Mouse (Mus musculus): Measurements from ENCODE around the gene Dgke. TPM values are rescaled to one million over a fixed set of nuclear protein-coding genes. Genes with fewer than 3 reads are reported as not detected.

The Dgke gene
- polyA plus RNA-seq, 1 experiment from 2014 or later: 4.5 TPM

- Histone ChIP-seq H3K4me3 (ENCODE audit: low read length) (no peak overlapping the region), H3K36me3 (ENCODE audit: control insufficient read depth, insufficient read depth, low read length) (no peaks in the 10 kb centered on the region), H3K9me3 (ENCODE audit: control insufficient read depth, low read length) (no peaks in the 10 kb centered on the region), H3K4me2 (ENCODE audit: low read depth, low read length) (no peak overlapping the region), H3K9ac (ENCODE audit: low read length) (no peak overlapping the region), H3K4me1 (replicated peaks; ENCODE audit: control insufficient read depth, insufficient read depth, low read length) (no peaks in the 10 kb centered on the region), H3K27ac (ENCODE audit: low read length) (peak overlapping the region; percentile 66), H3K27me3 (ENCODE audit: control insufficient read depth, insufficient read depth, low read depth, low read length) (no peaks in the 10 kb centered on the region)
- WGBS: 46% methylated on average over 11 of the region's 11 CpGs
- no peak for ATAC-seq (ENCODE audit: low read depth)
Observed at GRCm38 (mm10) chr11:89067871-89068490, 1.3 kb upstream of the Dgke start.

GRCm38 (mm10) chr11:89067301-89067822 lies 712 bp upstream of the Dgke start:
- H3K4me2 ChIP-seq (ENCODE audit: low read depth, low read length): no peak overlapping the region
- H3K27ac ChIP-seq (ENCODE audit: low read length): peak overlapping the region; percentile 64

GRCm38 (mm10) chr11:89066126-89066525 lies 524 bp downstream of the Dgke start:
- no peak for ATAC-seq (ENCODE audit: low read depth)
- H3K9ac ChIP-seq (ENCODE audit: low read length): no peak overlapping the region
- no peaks in the 10 kb centered on the region for H3K27me3 ChIP-seq (ENCODE audit: control insufficient read depth, insufficient read depth, low read depth, low read length)
- H3K4me3 ChIP-seq (ENCODE audit: low read length): no peak overlapping the region
- no peaks in the 10 kb centered on the region for H3K4me1 ChIP-seq (replicated peaks; ENCODE audit: control insufficient read depth, insufficient read depth, low read length)
- H3K27ac ChIP-seq (ENCODE audit: low read length): no peak overlapping the region
- H3K36me3 ChIP-seq (ENCODE audit: control insufficient read depth, insufficient read depth, low read length): no peaks in the 10 kb centered on the region
- 75% methylated on average over 6 of the region's 6 CpGs for WGBS
- H3K9me3 ChIP-seq (ENCODE audit: control insufficient read depth, low read length): no peaks in the 10 kb centered on the region
- no peak overlapping the region for H3K4me2 ChIP-seq (ENCODE audit: low read depth, low read length)

More at GRCm38 (mm10) chr11:89067301-89067822, 712 bp upstream of the Dgke start:
- no peaks in the 10 kb centered on the region for H3K36me3 ChIP-seq (ENCODE audit: control insufficient read depth, insufficient read depth, low read length)
- ATAC-seq (ENCODE audit: low read depth): peak; percentile 45
- WGBS: 56% methylated on average over 6 of the region's 6 CpGs
- H3K4me3 ChIP-seq (ENCODE audit: low read length): no peak overlapping the region
- H3K27me3 ChIP-seq (ENCODE audit: control insufficient read depth, insufficient read depth, low read depth, low read length): no peaks in the 10 kb centered on the region
- no peaks in the 10 kb centered on the region for H3K9me3 ChIP-seq (ENCODE audit: control insufficient read depth, low read length)
- H3K4me1 ChIP-seq (replicated peaks; ENCODE audit: control insufficient read depth, insufficient read depth, low read length): no peaks in the 10 kb centered on the region
- H3K9ac ChIP-seq (ENCODE audit: low read length): no peak overlapping the region

- no peaks in the 10 kb centered on the region for H3K36me3 ChIP-seq (ENCODE audit: control insufficient read depth, insufficient read depth, low read length)
- no peak overlapping the region for H3K4me3 ChIP-seq (ENCODE audit: low read length)
- H3K27me3 ChIP-seq (ENCODE audit: control insufficient read depth, insufficient read depth, low read depth, low read length): no peaks in the 10 kb centered on the region
- no peak overlapping the region for H3K27ac ChIP-seq (ENCODE audit: low read length)
- WGBS: 93% methylated on average over 3 of the region's 3 CpGs
- H3K4me2 ChIP-seq (ENCODE audit: low read depth, low read length): no peak overlapping the region
- no peak overlapping the region for H3K9ac ChIP-seq (ENCODE audit: low read length)
- H3K4me1 ChIP-seq (replicated peaks; ENCODE audit: control insufficient read depth, insufficient read depth, low read length): no peaks in the 10 kb centered on the region
- H3K9me3 ChIP-seq (ENCODE audit: control insufficient read depth, low read length): no peaks in the 10 kb centered on the region
- no peak for ATAC-seq (ENCODE audit: low read depth)
Observed at GRCm38 (mm10) chr11:89065297-89065696, 1.4 kb downstream of the Dgke start.

GRCm38 (mm10) chr11:89064312-89064711 lies 2.3 kb downstream of the Dgke start:
- Histone ChIP-seq H3K4me1 (replicated peaks; ENCODE audit: control insufficient read depth, insufficient read depth, low read length) (peaks cover 5% of the 10 kb centered on the region), H3K4me2 (ENCODE audit: low read depth, low read length) (no peak overlapping the region), H3K9ac (ENCODE audit: low read length) (no peak overlapping the region), H3K4me3 (ENCODE audit: low read length) (no peak overlapping the region), H3K27ac (ENCODE audit: low read length) (no peak overlapping the region), H3K27me3 (ENCODE audit: control insufficient read depth, insufficient read depth, low read depth, low read length) (no peaks in the 10 kb centered on the region), H3K36me3 (ENCODE audit: control insufficient read depth, insufficient read depth, low read length) (no peaks in the 10 kb centered on the region), H3K9me3 (ENCODE audit: control insufficient read depth, low read length) (no peaks in the 10 kb centered on the region)
- ATAC-seq (ENCODE audit: low read depth): no peak
- WGBS: 73% methylated on average over 6 of the region's 6 CpGs

GRCm38 (mm10) chr11:89061362-89061761 lies 5.3 kb downstream of the Dgke start:
- 68% methylated on average over 7 of the region's 7 CpGs for WGBS
- H3K4me3 ChIP-seq (ENCODE audit: low read length): no peak overlapping the region
- no peak for ATAC-seq (ENCODE audit: low read depth)

GRCm38 (mm10) chr11:89060423-89061089 lies 6.1 kb downstream of the Dgke start:
- Histone ChIP-seq H3K9ac (ENCODE audit: low read length) (peak overlapping the region; percentile 84), H3K4me3 (ENCODE audit: low read length) (peak overlapping the region; percentile 90), H3K27me3 (ENCODE audit: control insufficient read depth, insufficient read depth, low read depth, low read length) (no peaks in the 10 kb centered on the region), H3K4me1 (replicated peaks; ENCODE audit: control insufficient read depth, insufficient read depth, low read length) (peaks cover 26% of the 10 kb centered on the region), H3K36me3 (ENCODE audit: control insufficient read depth, insufficient read depth, low read length) (no peaks in the 10 kb centered on the region), H3K4me2 (ENCODE audit: low read depth, low read length) (peak overlapping the region; percentile 92), H3K9me3 (ENCODE audit: control insufficient read depth, low read length) (no peaks in the 10 kb centered on the region), H3K27ac (ENCODE audit: low read length) (peak overlapping the region; percentile 79)
- WGBS: under 1% methylated on average over 60 of the region's 63 CpGs
- ATAC-seq (ENCODE audit: low read depth): peak; percentile 95

More at GRCm38 (mm10) chr11:89061362-89061761, 5.3 kb downstream of the Dgke start:
- H3K27ac ChIP-seq (ENCODE audit: low read length): no peak overlapping the region
- H3K4me1 ChIP-seq (replicated peaks; ENCODE audit: control insufficient read depth, insufficient read depth, low read length): peaks cover 19% of the 10 kb centered on the region
- no peaks in the 10 kb centered on the region for H3K9me3 ChIP-seq (ENCODE audit: control insufficient read depth, low read length)
- H3K36me3 ChIP-seq (ENCODE audit: control insufficient read depth, insufficient read depth, low read length): no peaks in the 10 kb centered on the region
- no peak overlapping the region for H3K9ac ChIP-seq (ENCODE audit: low read length)
- H3K27me3 ChIP-seq (ENCODE audit: control insufficient read depth, insufficient read depth, low read depth, low read length): no peaks in the 10 kb centered on the region
- no peak overlapping the region for H3K4me2 ChIP-seq (ENCODE audit: low read depth, low read length)

GRCm38 (mm10) chr11:89059919-89060422 lies 6.7 kb downstream of the Dgke start:
- H3K9ac ChIP-seq (ENCODE audit: low read length): peak overlapping the region; percentile 84
- no peaks in the 10 kb centered on the region for H3K9me3 ChIP-seq (ENCODE audit: control insufficient read depth, low read length)
- H3K4me2 ChIP-seq (ENCODE audit: low read depth, low read length): peak overlapping the region; percentile 92
- peaks cover 26% of the 10 kb centered on the region for H3K4me1 ChIP-seq (replicated peaks; ENCODE audit: control insufficient read depth, insufficient read depth, low read length)
- H3K27me3 ChIP-seq (ENCODE audit: control insufficient read depth, insufficient read depth, low read depth, low read length): no peaks in the 10 kb centered on the region
- H3K27ac ChIP-seq (ENCODE audit: low read length): peak overlapping the region; percentile 79
- ATAC-seq (ENCODE audit: low read depth): peak; percentile 69
- H3K4me3 ChIP-seq (ENCODE audit: low read length): peak overlapping the region; percentile 90
- peaks cover under 1% of the 10 kb centered on the region; the same call in 1 of the 2 replicates for H3K36me3 ChIP-seq (ENCODE audit: control insufficient read depth, insufficient read depth, low read length)
- under 1% methylated on average over 32 of the region's 33 CpGs for WGBS

GRCm38 (mm10) chr11:89058515-89059270 lies 8.0 kb downstream of the Dgke start:
- H3K27ac ChIP-seq (ENCODE audit: low read length): no peak overlapping the region
- H3K4me2 ChIP-seq (ENCODE audit: low read depth, low read length): peak overlapping the region; percentile 92
- H3K4me1 ChIP-seq (replicated peaks; ENCODE audit: control insufficient read depth, insufficient read depth, low read length): peaks cover 26% of the 10 kb centered on the region
- 64% methylated on average over 11 of the region's 11 CpGs for WGBS
- H3K27me3 ChIP-seq (ENCODE audit: control insufficient read depth, insufficient read depth, low read depth, low read length): no peaks in the 10 kb centered on the region
- H3K9me3 ChIP-seq (ENCODE audit: control insufficient read depth, low read length): no peaks in the 10 kb centered on the region
- H3K9ac ChIP-seq (ENCODE audit: low read length): 0 out of 2 replicates have a peak overlapping the region, but pooled peaks have one; percentile 38
- no peak for ATAC-seq (ENCODE audit: low read depth)
- H3K4me3 ChIP-seq (ENCODE audit: low read length): peak overlapping the region; percentile 90
- peaks cover 3% of the 10 kb centered on the region; the same call in 1 of the 2 replicates for H3K36me3 ChIP-seq (ENCODE audit: control insufficient read depth, insufficient read depth, low read length)

Data from lung, embryonic 16.5 days (tissue).